Mouse (Mus musculus) layer of hippocampus, postnatal 14 days (tissue): ENCODE data around the gene Fam187b. TPM values are rescaled to one million over a fixed set of nuclear protein-coding genes. Genes with fewer than 3 reads are reported as not detected.
A peak's percentile ranks its signal among the peaks of the same experiment; 100 is the strongest.

Experiments used
- DNase-seq, 2 experiments: peaks; one replicate each; pipeline ENCODE4 v3.0.0; 2021 to 2022; ENCODE audit warnings: low spot score in 2 of 2, mixed read lengths in 1 of 2
- total RNA-seq, 2 experiments: library from RNA; stranded (reverse); gene quantifications; 2 replicates each; pipeline ENCODE4 v1.2.3; 2021

Fam187b gene
- total RNA-seq, 2 experiments from 2014 or later: 0.25 to 0.43 TPM

- no peak for DNase-seq
Observed at GRCm38 (mm10) chr7:30958109-30958865, 15.3 kb upstream of the Fam187b start.

- DNase-seq: no peak
Observed at GRCm38 (mm10) chr7:30958866-30959487, 14.6 kb upstream of the Fam187b start.

GRCm38 (mm10) chr7:30959786-30960349 is 13.7 kb upstream of the Fam187b start:
- no peak for DNase-seq

- no peak for DNase-seq
Observed at GRCm38 (mm10) chr7:30962862-30963261, 10.7 kb upstream of the Fam187b start.

GRCm38 (mm10) chr7:30964366-30964765 is 9.2 kb upstream of the Fam187b start:
- no peak for DNase-seq

GRCm38 (mm10) chr7:30965677-30966076 is 7.9 kb upstream of the Fam187b start:
- no peak for DNase-seq

- no peak for DNase-seq
Observed at GRCm38 (mm10) chr7:30966657-30967056, 6.9 kb upstream of the Fam187b start.

- no peak for DNase-seq
Observed at GRCm38 (mm10) chr7:30968611-30969010, 5.0 kb upstream of the Fam187b start.

- DNase-seq: no peak
Observed at GRCm38 (mm10) chr7:30969174-30969573, 4.4 kb upstream of the Fam187b start.

- DNase-seq: no peak
Observed at GRCm38 (mm10) chr7:30971901-30972300, 1.7 kb upstream of the Fam187b start.

- DNase-seq: no peak
Observed at GRCm38 (mm10) chr7:30972426-30973250, 952 bp upstream of the Fam187b start.

GRCm38 (mm10) chr7:30973251-30973500 is 414 bp upstream of the Fam187b start, which contains the start of gene Lsr:
Gene Lsr (minus strand): TSS chr7:30973464.
- no peak for DNase-seq

GRCm38 (mm10) chr7:30981703-30982102 is 8.1 kb downstream of the Fam187b start:
- no peak for DNase-seq

GRCm38 (mm10) chr7:30985357-30985756 is 11.8 kb downstream of the Fam187b start:
- DNase-seq: no peak

- DNase-seq: no peak
Observed at GRCm38 (mm10) chr7:30988519-30989162, 15.1 kb downstream of the Fam187b start.

- DNase-seq: no peak
Observed at GRCm38 (mm10) chr7:30992148-30992547, 18.6 kb downstream of the Fam187b start.

GRCm38 (mm10) chr7:30993986-30994385 is 20.4 kb downstream of the Fam187b start:
- DNase-seq: no peak

- no peak for DNase-seq
Observed at GRCm38 (mm10) chr7:30996491-30996890, 22.9 kb downstream of the Fam187b start.

- DNase-seq: peak in 1 of 2 experiments; percentile 18
Observed at GRCm38 (mm10) chr7:31000505-31001020, 27.0 kb downstream of the Fam187b start.

GRCm38 (mm10) chr7:31002650-31003049 is 29.1 kb downstream of the Fam187b start:
- no peak for DNase-seq

- no peak for DNase-seq
Observed at GRCm38 (mm10) chr7:31007775-31008174, 34.2 kb downstream of the Fam187b start.
